Mouse (Mus musculus) heart, postnatal 0 days (tissue): ENCODE measurements around the gene Ccdc141. TPM values are rescaled to one million over a fixed set of nuclear protein-coding genes. Genes with fewer than 3 reads are reported as not detected.

Experiments
- ATAC-seq: fragments of 200-750 bp; cut with Nextera tagmentation; 2 replicates; pipeline ENCODE4 v1.8.0; 2017; ENCODE audit warnings: low read depth, moderate number of reproducible peaks, moderate library complexity; ENCODE audit not compliant: insufficient read depth
- DNase-seq: peaks from one replicate; pipeline ENCODE4 v3.0.0-alpha.2; 2016; ENCODE audit warnings: low spot score
- H3K27ac ChIP-seq: fragments of 300-500 bp; sonication (generic); 2 replicates; pipeline ENCODE4 v1.5.1; 2014; ENCODE audit warnings: low read depth, mild to moderate bottlenecking
- H3K27me3 ChIP-seq: fragments of 300-500 bp; sonication (generic); 2 replicates; pipeline ENCODE4 v1.6.1; 2014; ENCODE audit warnings: low read length, mixed read lengths; ENCODE audit not compliant: control insufficient read depth, insufficient read depth
- H3K36me3 ChIP-seq: fragments of 300-500 bp; sonication (generic); replicated peaks from 2 replicates; pipeline ENCODE4 v1.6.1; 2014; ENCODE audit warnings: low read length, mixed read lengths; ENCODE audit not compliant: control insufficient read depth, insufficient read depth
- H3K4me1 ChIP-seq: fragments of 300-500 bp; sonication (generic); 2 replicates; pipeline ENCODE4 v1.6.1; 2014; ENCODE audit warnings: antibody characterized with exemption; ENCODE audit not compliant: control insufficient read depth, insufficient read depth
- H3K4me2 ChIP-seq: fragments of 300-500 bp; sonication (generic); 2 replicates; pipeline ENCODE4 v1.6.1; 2014; ENCODE audit warnings: low read depth, mild to moderate bottlenecking, low read length, moderate library complexity
- H3K4me3 ChIP-seq: fragments of 300-500 bp; sonication (generic); 2 replicates; pipeline ENCODE4 v1.5.1; 2014; ENCODE audit warnings: low read depth, low read length
- H3K9ac ChIP-seq: fragments of 300-500 bp; sonication (generic); replicated peaks from 2 replicates; pipeline ENCODE4 v1.6.1; 2014; ENCODE audit warnings: low read depth, low read length, mixed read lengths
- H3K9me3 ChIP-seq: fragments of 300-500 bp; sonication (generic); replicated peaks from 2 replicates; pipeline ENCODE4 v1.6.1; 2016; ENCODE audit warnings: low read length; ENCODE audit not compliant: control insufficient read depth
- CTCF ChIP-seq: IDR thresholded peaks from 2 replicates; pipeline ENCODE4 v1.5.1; 2016; ENCODE audit warnings: antibody characterized with exemption, control low read depth, low read depth
- EP300 ChIP-seq: IDR thresholded peaks from 2 replicates; pipeline ENCODE4 v1.6.1; 2016; ENCODE audit warnings: antibody characterized with exemption, low read depth
- WGBS: fragments of 180-500 bp; shearing (Covaris S2); extraction: QIAGEN DNeasy Blood & Tissue Kit; methylation state at CpG from one replicate; pipeline ENCODE4 v1.1.7; 2014; 5-methylcytosine and 5-hydroxymethylcytosine counted together
- polyA plus RNA-seq: library from polyadenylated mRNA; unstranded; fragments of >200 nt; fragmentation: Nextera tagmentation; extraction: Ambion mirVana; gene quantifications from 2 replicates; pipeline ENCODE4 v1.2.1, GENCODE M21; 2015
- total RNA-seq: library from RNA; depleted of rRNA; stranded (reverse); fragments of >200 nt; gene quantifications from 2 replicates; pipeline ENCODE4 v1.2.3, GENCODE M21; 2014; ENCODE audit warnings: low replicate concordance

Ccdc141 gene
- total and polyA plus RNA-seq, 2 experiments from 2014 or later: 139 to 162 TPM

DNA sequence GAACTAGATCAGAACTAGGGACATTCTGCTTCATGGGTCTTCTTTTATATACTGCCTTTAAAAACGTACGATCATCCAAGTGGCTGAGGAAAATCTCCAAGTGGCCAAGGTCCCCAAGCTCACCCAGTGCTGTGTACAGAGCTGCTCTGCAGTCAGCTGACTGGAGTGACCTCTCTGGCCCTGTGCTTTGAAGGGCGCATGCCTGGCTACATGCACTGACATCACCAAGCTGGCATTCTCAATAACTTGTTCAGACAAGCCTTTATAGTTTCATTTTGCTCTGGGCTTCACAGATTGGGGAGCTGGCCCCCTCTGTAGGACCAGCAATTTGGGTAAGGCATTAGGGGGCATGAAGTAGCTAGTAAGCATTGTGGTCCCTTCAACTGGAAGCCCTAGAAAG is 64.3 kb downstream of the Ccdc141 start:
- ATAC-seq: peak; percentile 72

DNA sequence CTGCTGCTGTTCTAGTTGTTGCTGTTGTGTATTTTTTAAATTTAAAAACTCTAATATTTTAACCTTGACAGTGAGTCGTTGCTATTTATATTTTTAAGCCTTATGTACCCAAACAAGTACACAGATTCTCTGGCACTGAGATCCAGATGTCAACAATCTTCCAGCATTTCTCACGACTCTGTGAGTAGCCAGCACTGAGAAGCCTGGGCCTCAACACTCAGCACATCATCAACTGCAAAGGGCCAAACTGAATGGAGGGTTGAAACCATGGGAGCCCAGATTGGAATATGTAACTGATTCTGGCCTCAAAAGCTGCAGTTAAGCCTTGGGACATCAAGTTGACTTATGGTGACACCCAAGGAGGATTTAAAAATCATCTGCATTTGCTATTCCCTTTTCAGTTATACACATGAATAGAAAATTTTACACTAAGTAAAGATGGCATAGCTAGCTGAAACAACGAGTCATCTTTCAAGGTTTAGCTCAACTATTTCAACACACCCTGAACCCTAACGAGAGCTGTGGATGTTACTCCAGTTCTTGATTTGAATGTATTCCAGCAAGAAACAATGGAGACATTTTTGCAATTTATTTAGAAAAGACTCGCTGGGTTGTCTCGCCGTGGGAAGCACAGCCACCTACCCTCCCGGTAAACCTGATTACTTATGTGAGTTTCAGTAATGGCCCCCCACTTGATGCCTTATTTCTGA is 65.3 kb downstream of the Ccdc141 start:
- 80% methylated on average over 8 of the region's 8 CpGs for WGBS
- H3K9me3 ChIP-seq: no peaks in the 10 kb centered on the region
- H3K27me3 ChIP-seq: no peaks in the 10 kb centered on the region
- no peak for TF ChIP-seq EP300
- no peak for TF ChIP-seq CTCF
- no peak for ATAC-seq
- H3K4me1 ChIP-seq: peaks cover 4% of the 10 kb centered on the region; the same call in 1 of the 2 replicates
- no peak overlapping the region for H3K4me2 ChIP-seq
- H3K36me3 ChIP-seq: peaks cover 56% of the 10 kb centered on the region
- no peak for DNase-seq
- H3K4me3 ChIP-seq: no peak overlapping the region
- no peak overlapping the region for H3K27ac ChIP-seq
- no peak overlapping the region for H3K9ac ChIP-seq

More for the DNA sequence above, 64.3 kb downstream of the Ccdc141 start:
- Histone ChIP-seq H3K9me3 (no peaks in the 10 kb centered on the region), H3K36me3 (peaks cover 47% of the 10 kb centered on the region), H3K9ac (no peak overlapping the region), H3K4me3 (no peak overlapping the region), H3K27me3 (no peaks in the 10 kb centered on the region), H3K4me1 (peaks cover 4% of the 10 kb centered on the region; the same call in 1 of the 2 replicates), H3K4me2 (no peak overlapping the region), H3K27ac (peak overlapping the region; percentile 56)
- DNase-seq: no peak
- 67% methylated on average over 3 of the region's 3 CpGs for WGBS
- TF ChIP-seq CTCF: no peak
- no peak for TF ChIP-seq EP300

DNA sequence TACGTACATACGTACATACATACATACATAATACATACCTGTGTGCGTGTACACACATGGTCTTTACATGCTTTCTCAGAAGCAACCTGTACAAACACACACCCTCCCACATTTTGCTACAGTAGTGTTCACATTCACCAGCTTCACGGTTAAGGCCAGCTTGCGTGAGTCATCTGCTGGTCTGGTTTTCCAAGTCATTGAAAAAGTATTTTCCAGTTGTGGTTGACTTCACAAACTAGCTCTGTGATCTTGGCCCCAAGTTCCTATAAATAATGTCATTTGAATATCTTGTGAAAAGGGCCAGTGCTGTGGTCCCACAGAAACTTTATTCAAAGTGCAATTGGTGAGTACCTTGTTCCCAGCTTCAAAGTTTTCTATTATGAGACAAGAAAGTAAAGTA is 67.9 kb downstream of the Ccdc141 start:
- no peak for DNase-seq
- H3K4me1 ChIP-seq: no peaks in the 10 kb centered on the region
- no peak overlapping the region for H3K9ac ChIP-seq
- WGBS: 74% methylated on average over 5 of the region's 5 CpGs
- H3K9me3 ChIP-seq: no peaks in the 10 kb centered on the region
- no peak for ATAC-seq
- H3K4me2 ChIP-seq: no peak overlapping the region
- TF ChIP-seq CTCF (no peak), EP300 (no peak; the same call in 1 of the 2 replicates)
- H3K36me3 ChIP-seq: peaks cover 49% of the 10 kb centered on the region
- H3K27ac ChIP-seq: no peak overlapping the region
- H3K27me3 ChIP-seq: no peaks in the 10 kb centered on the region
- no peak overlapping the region for H3K4me3 ChIP-seq

DNA sequence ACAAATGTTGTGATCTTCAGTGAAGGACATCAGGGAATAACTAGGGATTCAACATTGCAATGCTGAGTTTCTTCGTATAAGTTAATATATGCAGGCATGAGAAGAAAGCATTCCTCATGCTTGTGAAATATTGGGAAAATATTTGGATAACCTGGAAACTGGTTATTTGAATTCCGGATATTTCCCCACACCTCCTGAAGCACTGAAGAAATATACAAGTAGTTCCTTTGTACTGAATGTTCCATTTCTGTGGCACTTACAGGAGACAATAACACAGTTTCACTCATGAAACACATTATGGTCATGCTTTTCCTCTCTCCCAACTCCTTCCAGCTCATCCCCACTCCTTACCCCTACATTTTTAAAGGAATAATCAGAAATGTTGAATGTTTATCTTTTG is 70.6 kb downstream of the Ccdc141 start:
- peaks cover 29% of the 10 kb centered on the region for H3K36me3 ChIP-seq
- TF ChIP-seq EP300 (no peak), CTCF (no peak)

DNA sequence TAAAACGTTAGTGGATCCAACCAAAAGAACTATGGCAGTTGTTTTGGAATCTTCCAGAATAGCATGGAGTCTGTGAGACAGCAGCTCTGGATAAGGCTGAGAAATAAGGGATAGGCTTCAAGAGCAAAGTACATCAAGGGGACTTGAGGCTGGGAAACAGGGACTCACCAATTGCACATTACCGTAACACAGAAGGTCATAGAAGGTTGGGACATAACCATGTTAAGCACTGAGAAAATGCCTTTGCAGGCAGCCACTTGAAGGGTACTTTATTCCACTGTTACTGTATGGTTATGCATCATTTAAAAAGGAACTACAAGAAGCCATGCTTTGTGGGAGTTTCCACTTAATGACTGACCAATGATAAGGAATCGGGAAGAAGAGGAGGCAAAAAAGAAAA is 71.7 kb downstream of the Ccdc141 start:
- no peaks in the 10 kb centered on the region for H3K27me3 ChIP-seq
- H3K4me3 ChIP-seq: no peak overlapping the region
- DNase-seq (no peak), ATAC-seq (no peak)
- no peak overlapping the region for H3K4me2 ChIP-seq
- 79% methylated on average over 3 of the region's 3 CpGs for WGBS
- TF ChIP-seq CTCF (no peak), EP300 (no peak)
- H3K9ac ChIP-seq: no peak overlapping the region
- peaks cover 22% of the 10 kb centered on the region; the same call in 1 of the 2 replicates for H3K36me3 ChIP-seq
- H3K9me3 ChIP-seq: no peaks in the 10 kb centered on the region
- H3K4me1 ChIP-seq: no peaks in the 10 kb centered on the region
- H3K27ac ChIP-seq: no peak overlapping the region

More for the DNA sequence above, 70.6 kb downstream of the Ccdc141 start:
- H3K9me3 ChIP-seq: no peaks in the 10 kb centered on the region
- no peaks in the 10 kb centered on the region for H3K27me3 ChIP-seq
- H3K4me2 ChIP-seq: no peak overlapping the region
- ATAC-seq: no peak
- no peaks in the 10 kb centered on the region for H3K4me1 ChIP-seq
- no peak overlapping the region for H3K4me3 ChIP-seq
- WGBS: 82% methylated on average over 2 of the region's 2 CpGs
- no peak overlapping the region for H3K9ac ChIP-seq
- no peak for DNase-seq
- no peak overlapping the region for H3K27ac ChIP-seq

DNA sequence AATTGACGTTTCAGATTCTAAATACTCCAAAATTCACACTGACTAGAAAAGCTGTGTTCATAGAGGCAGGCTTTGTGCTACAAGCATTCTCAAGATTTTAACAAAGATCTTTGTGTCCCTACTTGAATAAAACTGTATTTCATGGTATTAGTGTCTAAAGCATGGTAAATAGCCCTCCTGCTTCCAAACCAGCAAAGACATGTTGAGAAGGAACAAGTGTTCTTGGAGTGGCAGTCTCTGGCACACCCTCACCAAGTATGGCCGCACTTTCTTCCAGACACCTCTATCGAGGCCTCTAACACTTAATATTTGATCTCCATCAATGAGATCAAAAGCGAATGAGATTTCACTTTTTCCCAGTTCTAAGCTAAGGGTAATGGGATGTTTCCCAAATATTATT is 78.7 kb downstream of the Ccdc141 start:
- WGBS: 85% methylated on average over 4 of the region's 4 CpGs
- ATAC-seq (no peak), DNase-seq (no peak)
- Histone ChIP-seq H3K9me3 (no peaks in the 10 kb centered on the region), H3K4me2 (no peak overlapping the region), H3K9ac (no peak overlapping the region), H3K27ac (no peak overlapping the region), H3K4me1 (no peaks in the 10 kb centered on the region), H3K4me3 (no peak overlapping the region), H3K36me3 (peaks cover 22% of the 10 kb centered on the region), H3K27me3 (no peaks in the 10 kb centered on the region)
- no peak for TF ChIP-seq EP300
- TF ChIP-seq CTCF: no peak
